Mouse (Mus musculus): Measurements from ENCODE around the gene Cd8b1. TPM values are rescaled to one million over a fixed set of nuclear protein-coding genes. Genes with fewer than 3 reads are reported as not detected.

Gene Cd8b1
- polyA plus RNA-seq, 1 experiment from 2014 or later = not detected

- no peak within 1 kb of the TSS for H3K4me3 ChIP-seq (replicated peaks)
- 59% methylated on average over 14 of the region's 14 CpGs for WGBS (ENCODE audit: insufficient replicate concordance)
- DNase-seq (no peak), ATAC-seq (ENCODE audit: low read depth) (no peak)
- no peaks in the 10 kb centered on the region for H3K27me3 ChIP-seq
- no peak within 1 kb of the TSS for H3K4me2 ChIP-seq
- no peaks in the 10 kb centered on the region for H3K4me1 ChIP-seq (replicated peaks)
- H3K9ac ChIP-seq = no peak within 1 kb of the TSS
- H3K9me3 ChIP-seq (replicated peaks) = no peaks in the 10 kb centered on the region
- no peak within 1 kb of the TSS for H3K27ac ChIP-seq
- H3K36me3 ChIP-seq = no peaks in the 10 kb centered on the region
Observed at GRCm38 (mm10) chr6:71373249-71373775, 50.7 kb downstream of the Cd8b1 start, which contains the start of gene Cd8a. TSS of gene Cd8a (plus strand) at chr6:71373427.

- no peak overlapping the region for H3K27ac ChIP-seq
- no peak overlapping the region for H3K9ac ChIP-seq
- no peaks in the 10 kb centered on the region for H3K27me3 ChIP-seq
- H3K4me1 ChIP-seq (replicated peaks) = no peaks in the 10 kb centered on the region
- no peaks in the 10 kb centered on the region for H3K36me3 ChIP-seq
- 77% methylated on average over 19 of the region's 19 CpGs for WGBS (ENCODE audit: insufficient replicate concordance)
- no peak overlapping the region for H3K4me2 ChIP-seq
- no peaks in the 10 kb centered on the region for H3K9me3 ChIP-seq (replicated peaks)
- H3K4me3 ChIP-seq (replicated peaks) = no peak overlapping the region
- ATAC-seq (ENCODE audit: low read depth) = no peak
- no peak for DNase-seq
Observed at GRCm38 (mm10) chr6:71374311-71374829, 51.8 kb downstream of the Cd8b1 start.

GRCm38 (mm10) chr6:71374921-71375320 is 52.3 kb downstream of the Cd8b1 start:
- H3K27ac ChIP-seq = no peak overlapping the region
- DNase-seq = no peak
- H3K27me3 ChIP-seq = no peaks in the 10 kb centered on the region
- ATAC-seq (ENCODE audit: low read depth) = no peak
- H3K9me3 ChIP-seq (replicated peaks) = no peaks in the 10 kb centered on the region
- 47% methylated on average over 2 of the region's 2 CpGs for WGBS (ENCODE audit: insufficient replicate concordance)
- H3K4me2 ChIP-seq = no peak overlapping the region
- no peak overlapping the region for H3K4me3 ChIP-seq (replicated peaks)
- H3K36me3 ChIP-seq = no peaks in the 10 kb centered on the region
- H3K9ac ChIP-seq = no peak overlapping the region
- H3K4me1 ChIP-seq (replicated peaks) = no peaks in the 10 kb centered on the region

DNA sequence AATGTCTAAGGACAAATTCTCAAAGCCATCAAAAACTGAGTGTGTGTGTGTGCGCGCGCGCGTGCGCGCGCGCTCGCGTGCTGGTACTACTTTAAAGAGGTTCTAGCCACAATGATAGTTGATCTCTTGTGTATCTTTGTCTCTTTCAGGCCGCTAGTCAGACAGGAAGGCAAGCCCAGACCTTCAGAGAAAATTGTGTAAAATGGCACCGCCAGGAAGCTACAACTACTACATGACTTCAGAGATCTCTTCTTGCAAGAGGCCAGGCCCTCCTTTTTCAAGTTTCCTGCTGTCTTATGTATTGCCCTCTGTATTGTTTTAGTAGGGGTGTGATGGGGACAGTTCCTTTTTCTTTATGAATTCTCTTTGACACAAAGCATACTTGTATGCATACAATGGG is 54.1 kb downstream of the Cd8b1 start:
- 86% methylated on average over 13 of the region's 13 CpGs for WGBS (ENCODE audit: insufficient replicate concordance)
- Histone ChIP-seq H3K4me3 (replicated peaks) (no peak overlapping the region), H3K4me2 (no peak overlapping the region), H3K27ac (no peak overlapping the region), H3K9ac (no peak overlapping the region), H3K36me3 (no peaks in the 10 kb centered on the region), H3K27me3 (no peaks in the 10 kb centered on the region), H3K9me3 (replicated peaks) (no peaks in the 10 kb centered on the region), H3K4me1 (replicated peaks) (no peaks in the 10 kb centered on the region)
- no peak for DNase-seq
- no peak for ATAC-seq (ENCODE audit: low read depth)

- H3K4me3 ChIP-seq (replicated peaks) = no peak overlapping the region
- H3K9ac ChIP-seq = no peak overlapping the region
- no peak overlapping the region for H3K27ac ChIP-seq
- no peak for ATAC-seq (ENCODE audit: low read depth)
- DNase-seq = no peak
- no peaks in the 10 kb centered on the region for H3K9me3 ChIP-seq (replicated peaks)
- 65% methylated on average over 5 of the region's 5 CpGs for WGBS (ENCODE audit: insufficient replicate concordance)
- no peaks in the 10 kb centered on the region for H3K4me1 ChIP-seq (replicated peaks)
- H3K4me2 ChIP-seq = no peak overlapping the region
- H3K27me3 ChIP-seq = no peaks in the 10 kb centered on the region
- H3K36me3 ChIP-seq = no peaks in the 10 kb centered on the region
Observed at GRCm38 (mm10) chr6:71381654-71382053, 59.1 kb downstream of the Cd8b1 start.

Other genes with a start within 250 kb of the Cd8b1 start
- gene Thnsl2, start 178.3 kb upstream of the Cd8b1 start, polyA plus RNA-seq (2015; fragmentation: Nextera tagmentation; extraction: Ambion mirVana) = 7.3 and 8.1 TPM in 2 replicates
- 221 and 251 TPM in 2 replicates for gene Fabp1, start 123.0 kb upstream of the Cd8b1 start, polyA plus RNA-seq (2015; fragmentation: Nextera tagmentation; extraction: Ambion mirVana)
- gene Krcc1, start 51.1 kb upstream of the Cd8b1 start, polyA plus RNA-seq (2015; fragmentation: Nextera tagmentation; extraction: Ambion mirVana) = 24.0 and 27.8 TPM in 2 replicates
- 0.20 and 0.27 TPM in 2 replicates for gene Smyd1, start 555 bp upstream of the Cd8b1 start, polyA plus RNA-seq (2015; fragmentation: Nextera tagmentation; extraction: Ambion mirVana)
- gene Cd8a, start 50.6 kb downstream of the Cd8b1 start, polyA plus RNA-seq (2015; fragmentation: Nextera tagmentation; extraction: Ambion mirVana) = not detected in 2 replicates
- 5.6 and 6.2 TPM in 2 replicates for gene Rmnd5a, start 117.8 kb downstream of the Cd8b1 start, polyA plus RNA-seq (2015; fragmentation: Nextera tagmentation; extraction: Ambion mirVana)
- 5.4 and 6.9 TPM in 2 replicates for gene Rnf103, start 171.1 kb downstream of the Cd8b1 start, polyA plus RNA-seq (2015; fragmentation: Nextera tagmentation; extraction: Ambion mirVana)
- 35.6 and 43.2 TPM in 2 replicates for gene Chmp3, start 221.0 kb downstream of the Cd8b1 start, polyA plus RNA-seq (2015; fragmentation: Nextera tagmentation; extraction: Ambion mirVana)

Data from liver, embryonic 13.5 days (tissue).